Comparison of ENCODE assay signal across 9 mouse cellular contexts in the genomic region with DNA sequence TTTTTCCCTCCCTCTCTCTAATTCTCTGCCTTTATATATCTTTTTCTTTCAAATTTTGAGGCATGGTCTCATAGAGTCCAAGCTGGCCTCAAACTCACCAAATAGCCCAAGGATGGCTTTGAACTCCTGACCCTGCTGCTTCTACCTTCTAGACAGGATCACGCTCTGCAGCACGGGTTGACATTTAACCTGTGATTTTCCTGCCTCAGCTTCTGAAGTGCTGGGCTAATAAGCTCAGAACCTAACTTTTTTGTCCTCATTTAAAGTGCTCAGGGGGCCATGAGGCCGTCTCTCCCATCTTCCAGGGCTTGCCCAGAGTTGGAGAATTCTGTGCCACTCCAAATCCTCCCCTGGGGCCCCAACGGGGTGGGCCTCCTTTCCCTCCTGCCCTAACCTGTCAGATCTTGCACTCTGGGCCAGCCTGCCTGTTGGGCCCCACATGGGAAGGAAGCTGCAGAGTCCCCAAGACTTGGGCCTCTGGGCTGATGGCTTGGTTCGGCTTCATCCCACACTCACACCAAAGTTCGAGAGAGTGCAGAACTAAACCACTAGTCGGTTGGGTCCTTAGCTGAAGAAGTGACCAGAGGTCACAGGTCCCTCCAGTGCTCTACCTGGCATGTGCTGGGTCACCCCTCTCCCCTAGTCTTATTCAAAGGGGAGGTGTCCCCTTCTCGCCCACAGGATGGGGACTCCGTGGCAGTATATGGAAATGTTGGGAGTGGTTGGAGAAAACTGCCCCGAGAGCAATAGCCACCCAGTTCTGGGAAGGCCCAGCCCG. TPM values are rescaled to one million over a fixed set of nuclear protein-coding genes. Genes with fewer than 3 reads are reported as not detected.
DNase-seq lines count a peak whose midpoint lies in the region; ATAC-seq and TF ChIP-seq lines count a peak whose summit lies in the region.
"Had no signal": no experiment of that assay in that cellular context is flagged by ENCODE, and none has a peak within 500 bp of the region (broad histone marks: within the 10 kb centered on the region; RNA-seq: fewer than 3 reads in every experiment).

No protein-coding gene starts in this region.

- no peaks in the 10 kb centered on the region for H3K27me3 ChIP-seq in heart, embryonic 13.5 days (replicated peaks)
- H3K27me3 ChIP-seq in MEL (ENCODE audit: control insufficient read depth in 1 of 2, insufficient read depth in 2 of 2, low read length in 2 of 2), result no peaks in the 10 kb centered on the region
- 0 out of 2 replicates have a peak, but pooled peaks cover 4% of the 10 kb centered on the region for H3K27me3 ChIP-seq in hindbrain, embryonic 11.5 days (ENCODE audit: control insufficient read depth, insufficient read depth, low read length)
- peaks cover 27% of the 10 kb centered on the region for H3K27me3 ChIP-seq in midbrain, embryonic 12.5 days

- TF ChIP-seq CTCF in MEL (IDR thresholded peaks at IDR 0.05 in 2 of 3, conservative IDR thresholded peaks at IDR 0.05 in 1 of 3; ENCODE audit: control insufficient read depth in 1 of 3, insufficient read depth in 1 of 3, low read depth in 2 of 3, low read length in 3 of 3, poor library complexity in 1 of 3, severe bottlenecking in 1 of 3), result no peak

- H3K9me3 ChIP-seq in heart, embryonic 13.5 days, result no peaks in the 10 kb centered on the region
- H3K9me3 ChIP-seq in MEL (replicated peaks; ENCODE audit: insufficient read depth, low read length), result no peaks in the 10 kb centered on the region
- no peaks in the 10 kb centered on the region for H3K9me3 ChIP-seq in hindbrain, embryonic 11.5 days (ENCODE audit: control insufficient read depth, low read length)
- no peaks in the 10 kb centered on the region for H3K9me3 ChIP-seq in midbrain, embryonic 12.5 days

- no peak for TF ChIP-seq EP300 in MEL (IDR thresholded peaks at IDR 0.05; ENCODE audit: low read depth in 1 of 2, low read length in 2 of 2)

- H3K27ac ChIP-seq in heart, embryonic 13.5 days (replicated peaks), result peak overlapping the region; percentile 97
- H3K27ac ChIP-seq in MEL (ENCODE audit: control insufficient read depth, low read depth, low read length), result 0 out of 2 replicates have a peak overlapping the region, but pooled peaks have one; percentile 3
- peak overlapping the region; percentile 2; the same call in 1 of the 2 replicates for H3K27ac ChIP-seq in hindbrain, embryonic 11.5 days (ENCODE audit: low read depth, low read length)
- 0 out of 2 replicates have a peak overlapping the region, but pooled peaks have one; percentile 10 for H3K27ac ChIP-seq in midbrain, embryonic 12.5 days (replicated peaks)

- H3K4me1 ChIP-seq in heart, embryonic 13.5 days, result peaks cover 64% of the 10 kb centered on the region
- H3K4me1 ChIP-seq in MEL (ENCODE audit: control insufficient read depth in 1 of 2, insufficient read depth in 2 of 2, low read length in 2 of 2), result peaks cover 0 to 35% of the 10 kb centered on the region in 2 experiments
- H3K4me1 ChIP-seq in hindbrain, embryonic 11.5 days (replicated peaks; ENCODE audit: control insufficient read depth, insufficient read depth, low read length), result peaks cover 28% of the 10 kb centered on the region
- peaks cover 68% of the 10 kb centered on the region for H3K4me1 ChIP-seq in midbrain, embryonic 12.5 days

- intact Hi-C loops in gastrocnemius, postnatal 14 days (cut with DNase I; ENCODE audit: low total_unique reads), result no loop called here

- TF ChIP-seq RAD21 in MEL (IDR thresholded peaks at IDR 0.05; ENCODE audit: low read depth, low read length), result no peak

- no peak for DNase-seq in heart, adult 8-10 months (ENCODE audit: low spot score)
- no peak for DNase-seq in MEL (ENCODE audit: low read depth, low spot score)
- no peak for DNase-seq in hindbrain, embryonic 11.5 days (ENCODE audit: low spot score)
- DNase-seq in Muller cell, postnatal 12 days (ENCODE audit: inconsistent ontology term), result no peak
- no peak for DNase-seq in cerebellum, postnatal 4 days (ENCODE audit: low spot score in 2 of 2)
- DNase-seq in gastrocnemius, postnatal 14 days, result no peak
- DNase-seq: embryo, embryonic 11 days had no signal

- no peak for TF ChIP-seq POLR2A in MEL (IDR thresholded peaks at IDR 0.05; ENCODE audit: control insufficient read depth in 1 of 2, insufficient read depth in 1 of 2, low read depth in 1 of 2, low read length in 2 of 2, poor library complexity in 1 of 2)

- peaks cover 4% of the 10 kb centered on the region; the same call in 1 of the 2 replicates for H3K79me2 ChIP-seq in MEL (ENCODE audit: control insufficient read depth, insufficient read depth, low read length, poor library complexity)

- H3K4me2 ChIP-seq in heart, embryonic 13.5 days, result peak overlapping the region; percentile 93
- no peak overlapping the region for H3K4me2 ChIP-seq in hindbrain, embryonic 11.5 days (replicated peaks; ENCODE audit: low read depth, low read length)
- no peak overlapping the region; the same call in 1 of the 2 replicates for H3K4me2 ChIP-seq in midbrain, embryonic 12.5 days (replicated peaks)

- H3K9ac ChIP-seq in heart, embryonic 13.5 days, result peak overlapping the region; percentile 97
- peak overlapping the region; percentile 1; the same call in 1 of the 2 replicates for H3K9ac ChIP-seq in MEL (ENCODE audit: control insufficient read depth, low read depth, low read length, poor library complexity, severe bottlenecking)
- H3K9ac ChIP-seq in hindbrain, embryonic 11.5 days (ENCODE audit: low read depth, low read length), result no peak overlapping the region
- H3K9ac ChIP-seq in midbrain, embryonic 12.5 days (replicated peaks), result no peak overlapping the region

- H3K36me3 ChIP-seq in heart, embryonic 13.5 days, result peaks cover 6% of the 10 kb centered on the region
- peaks cover 0 to 7% of the 10 kb centered on the region in 2 experiments; a peak in 1 of 4 replicates for H3K36me3 ChIP-seq in MEL (ENCODE audit: control insufficient read depth in 1 of 2, insufficient read depth in 2 of 2, low read length in 2 of 2)
- no peaks in the 10 kb centered on the region for H3K36me3 ChIP-seq in hindbrain, embryonic 11.5 days (ENCODE audit: control insufficient read depth, insufficient read depth, low read length)
- H3K36me3 ChIP-seq in midbrain, embryonic 12.5 days, result no peaks in the 10 kb centered on the region

- WGBS in heart, embryonic 13.5 days, result 60% methylated on average over 11 of the region's 11 CpGs
- 64% methylated on average over 11 of the region's 11 CpGs for WGBS in hindbrain, embryonic 11.5 days
- WGBS in midbrain, embryonic 12.5 days, result 47% methylated on average over 11 of the region's 11 CpGs

- peak overlapping the region; percentile 64; the same call in 1 of the 2 replicates for H3K4me3 ChIP-seq in heart, embryonic 13.5 days
- H3K4me3 ChIP-seq in MEL (ENCODE audit: control insufficient read depth in 1 of 2, insufficient read depth in 1 of 2, low read depth in 2 of 2, low read length in 2 of 2), result no peak overlapping the region
- no peak overlapping the region for H3K4me3 ChIP-seq in hindbrain, embryonic 11.5 days (ENCODE audit: low read depth, low read length)
- H3K4me3 ChIP-seq in midbrain, embryonic 12.5 days, result no peak overlapping the region

- no peak for ATAC-seq in heart, embryonic 13.5 days (ENCODE audit: extremely low read depth, insufficient number of reproducible peaks, low FRiP score, low TSS enrichment)
- ATAC-seq in hindbrain, embryonic 11.5 days (ENCODE audit: low FRiP score), result no peak
- ATAC-seq in midbrain, embryonic 12.5 days (ENCODE audit: low FRiP score, low read depth), result no peak

RNA-seq across cellular contexts. Expression of a gene that starts 14.5 kb away (rescaled TPM):
- polyA plus RNA-seq in heart, embryonic 13.5 days (2015; fragmentation: Nextera tagmentation; extraction: Ambion mirVana), result 1.9 and 2.8 TPM in 2 replicates
- total RNA-seq in heart, adult 8-10 months (2022), result 1 to 10 TPM in 3 of 4 experiments, under 1 TPM in 1; 0.98 to 1.7 (median 1.5) TPM
- total RNA-seq in MEL (2012; rRNA removed), result 0.56 and 2.0 TPM in 2 replicates
- polyA plus RNA-seq in MEL (2012; ENCODE audit: insufficient read depth in 1 of 2, insufficient read length in 2 of 2, low read depth in 1 of 2, low replicate concordance in 2 of 2, missing spikeins in 1 of 2), result 1 to 10 TPM in 1 of 2 experiments, not detected in 1; 1.7 TPM
- 4.5 and 5.6 TPM in 2 replicates for polyA plus RNA-seq in hindbrain, embryonic 11.5 days (2014; fragmentation: Nextera tagmentation; extraction: Ambion mirVana)
- 4.5 and 8.3 TPM in 2 replicates for polyA plus RNA-seq in midbrain, embryonic 12.5 days (2016; fragmentation: Nextera tagmentation; extraction: Ambion mirVana)
- total RNA-seq in gastrocnemius, postnatal 14 days (2021), result under 1 TPM in 1 of 2 experiments, not detected in 1; 0.43 TPM

RNA-seq across cellular contexts. Expression of a gene that starts 37.3 kb away (rescaled TPM):
- polyA plus RNA-seq in heart, embryonic 13.5 days (2015; fragmentation: Nextera tagmentation; extraction: Ambion mirVana), result 9.1 and 9.3 TPM in 2 replicates
- total RNA-seq in heart, adult 8-10 months (2022), result 1 to 10 TPM; 6.6 to 8.0 (median 7.2) TPM
- total RNA-seq in MEL (2012; rRNA removed), result 3.6 and 4.4 TPM in 2 replicates
- polyA plus RNA-seq in MEL (2012; ENCODE audit: insufficient read depth in 1 of 2, insufficient read length in 2 of 2, low read depth in 1 of 2, low replicate concordance in 2 of 2, missing spikeins in 1 of 2), result 1 to 10 TPM in 1 of 2 experiments, not detected in 1; 7.4 TPM
- 22.5 and 26.1 TPM in 2 replicates for polyA plus RNA-seq in hindbrain, embryonic 11.5 days (2014; fragmentation: Nextera tagmentation; extraction: Ambion mirVana)
- 55.3 and 55.7 TPM in 2 replicates for polyA plus RNA-seq in midbrain, embryonic 12.5 days (2016; fragmentation: Nextera tagmentation; extraction: Ambion mirVana)
- 1 to 10 TPM; 5.8 to 6.8 TPM for total RNA-seq in gastrocnemius, postnatal 14 days (2021)

RNA-seq across cellular contexts. Expression of a gene that starts 50.0 kb away (rescaled TPM):
- polyA plus RNA-seq in heart, embryonic 13.5 days (2015; fragmentation: Nextera tagmentation; extraction: Ambion mirVana), result 276 and 328 TPM in 2 replicates
- total RNA-seq in heart, adult 8-10 months (2022), result 100 to 1,000 TPM; 165 to 232 (median 189) TPM
- total RNA-seq in MEL (2012; rRNA removed), result 159 and 164 TPM in 2 replicates
- polyA plus RNA-seq in MEL (2012; ENCODE audit: insufficient read depth in 1 of 2, insufficient read length in 2 of 2, low read depth in 1 of 2, low replicate concordance in 2 of 2, missing spikeins in 1 of 2), result 100 to 1,000 TPM in 1 of 2 experiments, not detected in 1; 149 TPM
- 298 and 313 TPM in 2 replicates for polyA plus RNA-seq in hindbrain, embryonic 11.5 days (2014; fragmentation: Nextera tagmentation; extraction: Ambion mirVana)
- 268 TPM in 2 replicates for polyA plus RNA-seq in midbrain, embryonic 12.5 days (2016; fragmentation: Nextera tagmentation; extraction: Ambion mirVana)
- total RNA-seq in gastrocnemius, postnatal 14 days (2021), result 100 to 1,000 TPM; 158 to 171 TPM

RNA-seq across cellular contexts. Expression of a gene that starts 51.7 kb away (rescaled TPM):
- polyA plus RNA-seq in heart, embryonic 13.5 days (2015; fragmentation: Nextera tagmentation; extraction: Ambion mirVana), result 0.82 and 0.88 TPM in 2 replicates
- total RNA-seq in heart, adult 8-10 months (2022), result 1 to 10 TPM in 1 of 4 experiments, under 1 TPM in 3; 0.17 to 1.2 (median 0.31) TPM
- 1.3 and 2.2 TPM in 2 replicates for total RNA-seq in MEL (2012; rRNA removed)
- polyA plus RNA-seq in MEL (2012; ENCODE audit: insufficient read depth in 1 of 2, insufficient read length in 2 of 2, low read depth in 1 of 2, low replicate concordance in 2 of 2, missing spikeins in 1 of 2), result 1 to 10 TPM in 1 of 2 experiments, not detected in 1; 3.0 TPM
- 0.57 and 0.88 TPM in 2 replicates for polyA plus RNA-seq in hindbrain, embryonic 11.5 days (2014; fragmentation: Nextera tagmentation; extraction: Ambion mirVana)
- 2.4 TPM in 2 replicates for polyA plus RNA-seq in midbrain, embryonic 12.5 days (2016; fragmentation: Nextera tagmentation; extraction: Ambion mirVana)
- under 1 TPM; 0.27 to 0.62 TPM for total RNA-seq in gastrocnemius, postnatal 14 days (2021)

RNA-seq across cellular contexts. Expression of a gene that starts 51.8 kb away (rescaled TPM):
- polyA plus RNA-seq in heart, embryonic 13.5 days (2015; fragmentation: Nextera tagmentation; extraction: Ambion mirVana), result 14.5 and 15.3 TPM in 2 replicates
- 10 to 100 TPM; 10.9 to 14.6 (median 12.3) TPM for total RNA-seq in heart, adult 8-10 months (2022)
- total RNA-seq in MEL (2012; rRNA removed), result 7.3 and 9.1 TPM in 2 replicates
- 10 to 100 TPM in 1 of 2 experiments, not detected in 1; 18.7 TPM for polyA plus RNA-seq in MEL (2012; ENCODE audit: insufficient read depth in 1 of 2, insufficient read length in 2 of 2, low read depth in 1 of 2, low replicate concordance in 2 of 2, missing spikeins in 1 of 2)
- polyA plus RNA-seq in hindbrain, embryonic 11.5 days (2014; fragmentation: Nextera tagmentation; extraction: Ambion mirVana), result 8.5 and 8.8 TPM in 2 replicates
- polyA plus RNA-seq in midbrain, embryonic 12.5 days (2016; fragmentation: Nextera tagmentation; extraction: Ambion mirVana), result 19.0 and 19.5 TPM in 2 replicates
- total RNA-seq in gastrocnemius, postnatal 14 days (2021), result 10 to 100 TPM; 12.1 to 12.6 TPM

Comparison
In these comparisons a context has a peak if more than half of its experiments do, and no peak if none do; other contexts are left out.
1. H3K27ac ChIP-seq: peak in every context shown above with its lines; median percentile 97 in heart, embryonic 13.5 days; 10 in midbrain, embryonic 12.5 days; 3 in MEL; 2 in hindbrain, embryonic 11.5 days.
2. H3K9ac ChIP-seq: peak in heart, embryonic 13.5 days (single experiment) and MEL (single experiment); none in hindbrain, embryonic 11.5 days (single experiment) and midbrain, embryonic 12.5 days (single experiment).